Mouse (Mus musculus) liver, embryonic 11.5 days (tissue): ENCODE results near the gene Serpinf1. TPM values are rescaled to one million over a fixed set of nuclear protein-coding genes. Genes with fewer than 3 reads are reported as not detected.
A peak's percentile ranks its signal among the peaks of the same experiment; 100 is the strongest.

Source experiments
- ATAC-seq: fragments of 200-750 bp; cut with Nextera tagmentation; replicated peaks from 2 replicates; pipeline ENCODE4 v1.8.0; 2017; ENCODE audit warnings: moderate number of reproducible peaks, mild to moderate bottlenecking, moderate TSS enrichment, moderate library complexity; ENCODE audit not compliant: low FRiP score
- DNase-seq: peaks from one replicate; pipeline ENCODE4 v3.0.0-alpha.2; 2017; ENCODE audit warnings: low spot score
- H3K27ac ChIP-seq: fragments of 300-500 bp; sonication (generic); 2 replicates; pipeline ENCODE4 v1.5.1; 2014; ENCODE audit warnings: mild to moderate bottlenecking, low read depth, low read length, control low read depth
- H3K27me3 ChIP-seq: fragments of 300-500 bp; sonication (generic); replicated peaks from 2 replicates; pipeline ENCODE4 v1.6.1; 2014; ENCODE audit warnings: low read length, mixed read lengths; ENCODE audit not compliant: control insufficient read depth, insufficient read depth
- H3K36me3 ChIP-seq: fragments of 300-500 bp; sonication (generic); 2 replicates; pipeline ENCODE4 v1.6.1; 2014; ENCODE audit warnings: mild to moderate bottlenecking, low read length, moderate library complexity, mixed read lengths; ENCODE audit not compliant: control insufficient read depth, insufficient read depth
- H3K4me1 ChIP-seq: fragments of 300-500 bp; sonication (generic); replicated peaks from 2 replicates; pipeline ENCODE4 v1.6.1; 2014; ENCODE audit warnings: low read length, mixed read lengths; ENCODE audit not compliant: control insufficient read depth, insufficient read depth
- H3K4me2 ChIP-seq: fragments of 300-500 bp; sonication (generic); 2 replicates; pipeline ENCODE4 v1.6.1; 2014; ENCODE audit warnings: mild to moderate bottlenecking, control low read depth, moderate library complexity
- H3K4me3 ChIP-seq: fragments of 300-500 bp; sonication (generic); 2 replicates; pipeline ENCODE4 v1.5.1; 2014; ENCODE audit warnings: low read depth, low read length, control low read depth
- H3K9ac ChIP-seq: fragments of 300-500 bp; sonication (generic); 2 replicates; pipeline ENCODE4 v1.6.1; 2014; ENCODE audit warnings: low read depth, low read length, control low read depth
- H3K9me3 ChIP-seq: fragments of 300-500 bp; sonication (generic); 2 replicates; pipeline ENCODE4 v1.6.1; 2016; ENCODE audit warnings: low read length, inconsistent platforms, mixed read lengths; ENCODE audit not compliant: control insufficient read depth
- WGBS: fragments of 180-500 bp; shearing (Covaris S2); extraction: QIAGEN DNeasy Blood & Tissue Kit; methylation state at CpG from one replicate; pipeline ENCODE4 v1.1.7; 2014; 5-methylcytosine and 5-hydroxymethylcytosine counted together
- polyA plus RNA-seq: library from polyadenylated mRNA; unstranded; fragments of >200 nt; fragmentation: Nextera tagmentation; extraction: Ambion mirVana; gene quantifications from 2 replicates; pipeline ENCODE4 v1.2.1, GENCODE M21; 2014

Serpinf1 gene
- polyA plus RNA-seq, 1 experiment from 2014 or later: 217 TPM

DNA sequence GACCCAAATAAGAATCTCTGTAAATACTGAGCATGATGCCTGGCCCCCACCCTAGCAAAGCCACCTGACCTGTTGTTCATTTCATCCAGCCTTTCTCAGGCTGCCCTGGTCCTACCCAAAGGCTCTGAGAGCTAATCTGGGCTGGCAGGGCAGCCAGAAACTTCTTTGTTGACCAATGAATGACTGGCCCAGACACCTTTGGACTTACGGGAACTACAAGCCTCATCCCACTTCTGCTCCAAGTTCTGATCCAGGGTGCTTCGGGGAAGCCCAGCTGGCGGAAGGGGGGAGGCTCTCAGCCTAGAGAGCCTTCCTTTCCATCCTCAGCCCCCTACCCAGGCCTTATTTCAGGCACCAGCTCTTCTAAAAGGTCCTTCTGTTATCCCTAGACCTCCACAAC is 16.3 kb upstream of the Serpinf1 start:
- Histone ChIP-seq H3K4me3 (peak overlapping the region; percentile 44), H3K27ac (peak overlapping the region; percentile 42), H3K4me1 (0 out of 2 replicates have a peak, but pooled peaks cover 2% of the 10 kb centered on the region), H3K36me3 (peaks cover 22% of the 10 kb centered on the region), H3K4me2 (peak overlapping the region; percentile 50), H3K27me3 (no peaks in the 10 kb centered on the region), H3K9ac (peak overlapping the region; percentile 55), H3K9me3 (peaks cover 4% of the 10 kb centered on the region)
- ATAC-seq: no peak
- 75% methylated on average over 3 of the region's 3 CpGs for WGBS
- DNase-seq: no peak

DNA sequence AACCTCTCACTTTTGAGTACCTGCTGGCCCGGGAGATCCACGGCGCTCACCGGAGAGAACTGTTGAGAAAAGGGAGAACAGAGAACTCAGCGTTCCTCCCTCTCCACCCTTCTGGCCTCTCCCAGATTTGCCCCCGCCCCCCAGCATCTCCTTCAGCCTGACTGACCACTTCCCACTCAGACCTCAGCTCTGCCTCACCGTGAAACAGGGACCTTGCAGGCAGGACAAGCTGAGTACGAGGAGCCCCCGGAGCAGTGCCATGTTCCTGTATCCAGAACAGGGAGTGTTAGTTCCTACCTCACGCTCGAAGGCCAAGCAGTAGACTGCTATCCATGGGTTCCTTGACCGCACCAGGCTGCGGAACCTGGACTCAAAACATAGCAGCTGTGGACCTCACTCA is 15.7 kb upstream of the Serpinf1 start:
- H3K9me3 ChIP-seq: peaks cover 4% of the 10 kb centered on the region
- H3K27ac ChIP-seq: no peak overlapping the region
- H3K4me1 ChIP-seq: 0 out of 2 replicates have a peak, but pooled peaks cover 2% of the 10 kb centered on the region
- no peaks in the 10 kb centered on the region for H3K27me3 ChIP-seq
- peaks cover 22% of the 10 kb centered on the region for H3K36me3 ChIP-seq
- DNase-seq (no peak), ATAC-seq (no peak)
- peak overlapping the region; percentile 50 for H3K4me2 ChIP-seq
- peak overlapping the region; percentile 44 for H3K4me3 ChIP-seq
- H3K9ac ChIP-seq: peak overlapping the region; percentile 55
- WGBS: 68% methylated on average over 13 of the region's 13 CpGs

DNA sequence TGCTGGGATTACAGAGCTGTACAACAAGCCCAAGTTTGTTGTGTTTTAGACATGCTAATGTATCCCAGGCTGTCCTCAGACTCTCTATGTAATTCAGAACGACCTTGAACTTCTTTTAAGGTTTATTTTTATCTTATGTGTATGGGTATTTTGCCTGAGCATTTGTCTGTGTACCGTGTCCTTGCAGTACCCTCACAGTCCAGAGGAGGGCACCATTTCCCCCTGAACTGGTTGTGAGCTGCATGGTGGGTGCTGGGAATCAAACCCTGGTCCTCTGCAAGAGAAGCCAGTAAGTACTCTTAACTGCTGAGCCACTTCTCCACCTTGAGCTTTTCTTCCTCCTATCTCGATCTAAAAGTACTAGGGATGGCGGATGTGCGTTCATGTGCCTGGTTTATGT is 11.6 kb upstream of the Serpinf1 start:
- H3K36me3 ChIP-seq: peaks cover 14% of the 10 kb centered on the region

DNA sequence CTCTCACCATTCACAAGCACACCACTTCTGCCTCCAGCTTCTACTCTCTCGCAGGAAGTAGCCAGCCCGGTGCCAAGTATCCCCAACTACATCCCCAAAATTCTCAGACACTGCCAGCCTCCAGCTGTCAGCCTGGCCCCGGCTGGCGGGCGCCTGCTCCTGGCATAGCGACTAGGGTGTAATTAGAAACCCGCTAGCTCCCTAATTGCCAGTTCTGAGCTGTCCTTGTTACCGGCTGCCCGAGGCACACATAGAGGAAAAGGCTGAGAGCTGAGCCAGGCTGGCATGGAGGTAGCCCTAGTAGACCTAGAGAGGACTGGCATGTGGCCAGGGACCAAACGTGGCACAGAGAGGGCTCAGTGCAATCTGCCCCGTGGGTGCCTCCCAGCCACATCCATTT is 8.8 kb upstream of the Serpinf1 start:
- DNase-seq: no peak
- Histone ChIP-seq H3K27me3 (no peaks in the 10 kb centered on the region), H3K4me2 (no peak overlapping the region), H3K9me3 (peaks cover 4% of the 10 kb centered on the region), H3K4me3 (no peak overlapping the region), H3K27ac (no peak overlapping the region), H3K36me3 (peaks cover 14% of the 10 kb centered on the region), H3K9ac (no peak overlapping the region), H3K4me1 (no peaks in the 10 kb centered on the region)
- ATAC-seq: no peak
- 86% methylated on average over 11 of the region's 11 CpGs for WGBS

More for the DNA sequence above, 11.6 kb upstream of the Serpinf1 start:
- H3K27me3 ChIP-seq: no peaks in the 10 kb centered on the region
- no peak overlapping the region for H3K4me3 ChIP-seq
- no peaks in the 10 kb centered on the region for H3K4me1 ChIP-seq
- 87% methylated on average over 5 of the region's 5 CpGs for WGBS
- DNase-seq: no peak
- H3K4me2 ChIP-seq: no peak overlapping the region
- no peak overlapping the region for H3K27ac ChIP-seq
- peaks cover 4% of the 10 kb centered on the region for H3K9me3 ChIP-seq
- no peak for ATAC-seq
- no peak overlapping the region for H3K9ac ChIP-seq

DNA sequence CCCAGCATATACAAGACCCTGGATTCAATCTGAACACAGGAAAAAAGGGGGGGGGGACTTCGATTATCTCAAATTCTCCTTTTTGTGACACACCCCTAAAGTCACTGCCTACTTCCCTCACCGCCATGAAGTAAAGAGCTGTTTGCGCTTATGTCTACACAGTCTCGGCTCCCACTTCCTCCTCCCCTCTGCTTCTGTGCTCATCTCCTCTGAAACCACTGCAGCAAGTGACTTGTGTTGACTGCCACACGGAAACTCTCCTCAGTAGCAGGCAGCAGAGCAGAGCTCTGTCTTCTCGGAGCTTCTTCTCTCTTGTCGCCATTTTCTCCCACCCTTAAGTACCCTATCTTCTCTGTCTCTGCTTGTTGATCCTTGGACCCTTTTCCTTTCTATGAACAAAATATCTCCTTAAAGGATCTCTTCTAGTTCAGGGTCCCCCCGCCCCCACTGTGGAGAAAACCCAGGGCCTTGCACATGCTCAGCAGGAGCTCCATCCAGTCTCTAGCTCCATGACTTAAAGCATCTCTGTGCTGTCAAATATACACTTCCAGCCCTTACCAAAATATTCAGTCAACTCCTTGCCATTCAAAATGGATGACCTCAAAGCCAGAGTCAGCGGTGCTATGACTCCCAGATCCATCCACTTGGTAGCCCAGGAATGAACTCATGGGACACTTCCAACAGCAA is 6.7 kb upstream of the Serpinf1 start:
- Histone ChIP-seq H3K27me3 (no peaks in the 10 kb centered on the region), H3K4me3 (no peak overlapping the region), H3K27ac (no peak overlapping the region), H3K4me2 (0 out of 2 replicates have a peak overlapping the region, but pooled peaks have one; percentile 10), H3K9ac (no peak overlapping the region), H3K4me1 (no peaks in the 10 kb centered on the region), H3K9me3 (peaks cover under 1% of the 10 kb centered on the region; the same call in 1 of the 2 replicates), H3K36me3 (peaks cover 1% of the 10 kb centered on the region; the same call in 1 of the 2 replicates)
- no peak for ATAC-seq
- DNase-seq: no peak
- WGBS: 52% methylated on average over 9 of the region's 9 CpGs

DNA sequence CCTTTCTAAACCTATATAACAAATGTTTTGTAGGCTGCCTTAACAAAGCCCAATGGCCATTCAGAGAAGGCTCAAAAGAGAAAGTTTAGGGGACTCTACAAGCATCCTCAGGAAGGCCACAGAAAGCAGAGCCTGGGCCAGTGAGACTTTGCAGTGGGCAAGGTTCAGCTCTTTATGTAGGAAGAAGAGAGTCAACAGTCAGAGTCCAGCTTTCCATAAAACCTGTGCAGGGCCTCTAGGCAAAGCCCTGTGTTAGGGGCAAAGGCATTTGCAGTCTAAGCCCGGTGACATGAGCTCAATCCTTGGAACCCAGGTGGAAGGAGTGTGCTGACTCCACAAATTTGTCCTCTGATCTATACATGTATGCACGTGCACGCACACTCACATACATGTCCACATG is 2.0 kb upstream of the Serpinf1 start:
- Histone ChIP-seq H3K27me3 (no peaks in the 10 kb centered on the region), H3K9me3 (no peaks in the 10 kb centered on the region), H3K36me3 (no peaks in the 10 kb centered on the region), H3K27ac (no peak overlapping the region), H3K9ac (no peak overlapping the region), H3K4me1 (peaks cover 7% of the 10 kb centered on the region), H3K4me2 (no peak overlapping the region), H3K4me3 (no peak overlapping the region)
- DNase-seq: no peak
- WGBS: 88% methylated on average over 3 of the region's 3 CpGs
- ATAC-seq: no peak

DNA sequence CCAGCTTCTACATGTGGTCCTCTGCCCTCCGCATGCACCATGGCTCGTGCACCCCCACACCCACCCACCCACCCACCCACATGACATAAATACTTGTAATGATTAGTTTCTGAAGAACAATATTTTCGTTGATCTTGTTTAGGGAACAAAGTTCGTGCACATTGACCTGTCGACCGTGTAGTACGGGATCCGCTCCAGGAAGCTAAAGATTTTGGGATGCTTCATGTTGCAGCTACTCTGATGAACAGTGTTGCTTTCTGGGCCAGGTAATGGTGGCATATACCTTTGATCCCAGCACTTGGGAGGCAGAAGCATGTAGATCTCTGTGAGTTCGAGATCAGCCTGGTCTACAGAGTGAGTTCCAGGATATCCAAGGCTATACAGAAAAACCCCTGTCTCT is 1.5 kb upstream of the Serpinf1 start:
- Histone ChIP-seq H3K27me3 (no peaks in the 10 kb centered on the region), H3K4me3 (no peak overlapping the region), H3K27ac (no peak overlapping the region), H3K4me1 (peaks cover 7% of the 10 kb centered on the region), H3K36me3 (no peaks in the 10 kb centered on the region), H3K9me3 (no peaks in the 10 kb centered on the region), H3K4me2 (no peak overlapping the region), H3K9ac (no peak overlapping the region)
- WGBS: 88% methylated on average over 9 of the region's 9 CpGs
- ATAC-seq: no peak
- no peak for DNase-seq

DNA sequence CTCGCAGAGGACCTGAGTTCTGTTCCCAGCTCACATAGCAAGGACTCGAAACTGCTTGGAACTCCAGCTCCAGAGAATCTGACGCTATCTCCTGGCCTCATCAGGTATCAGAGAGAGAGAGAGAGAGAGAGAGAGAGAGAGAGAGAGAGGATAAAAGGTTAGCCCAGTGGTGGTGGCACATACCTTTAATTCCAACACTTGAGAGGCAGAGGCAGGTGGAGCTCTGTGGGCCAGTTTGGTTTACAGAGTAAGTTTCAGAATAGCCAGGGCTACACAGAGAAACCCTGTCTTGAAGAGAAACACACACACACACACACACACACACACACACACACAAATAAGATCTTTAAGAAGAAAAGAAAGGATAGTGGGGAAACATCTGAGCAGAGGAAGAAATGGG is 590 bp upstream of the Serpinf1 start:
- DNase-seq: no peak
- Histone ChIP-seq H3K27ac (no peak overlapping the region), H3K9me3 (no peaks in the 10 kb centered on the region), H3K27me3 (no peaks in the 10 kb centered on the region), H3K9ac (no peak overlapping the region), H3K4me1 (peaks cover 7% of the 10 kb centered on the region), H3K36me3 (no peaks in the 10 kb centered on the region), H3K4me3 (no peak overlapping the region), H3K4me2 (peak overlapping the region; percentile 25; the same call in 1 of the 2 replicates)
- ATAC-seq: no peak
- WGBS: 76% methylated on average over 3 of the region's 3 CpGs

DNA sequence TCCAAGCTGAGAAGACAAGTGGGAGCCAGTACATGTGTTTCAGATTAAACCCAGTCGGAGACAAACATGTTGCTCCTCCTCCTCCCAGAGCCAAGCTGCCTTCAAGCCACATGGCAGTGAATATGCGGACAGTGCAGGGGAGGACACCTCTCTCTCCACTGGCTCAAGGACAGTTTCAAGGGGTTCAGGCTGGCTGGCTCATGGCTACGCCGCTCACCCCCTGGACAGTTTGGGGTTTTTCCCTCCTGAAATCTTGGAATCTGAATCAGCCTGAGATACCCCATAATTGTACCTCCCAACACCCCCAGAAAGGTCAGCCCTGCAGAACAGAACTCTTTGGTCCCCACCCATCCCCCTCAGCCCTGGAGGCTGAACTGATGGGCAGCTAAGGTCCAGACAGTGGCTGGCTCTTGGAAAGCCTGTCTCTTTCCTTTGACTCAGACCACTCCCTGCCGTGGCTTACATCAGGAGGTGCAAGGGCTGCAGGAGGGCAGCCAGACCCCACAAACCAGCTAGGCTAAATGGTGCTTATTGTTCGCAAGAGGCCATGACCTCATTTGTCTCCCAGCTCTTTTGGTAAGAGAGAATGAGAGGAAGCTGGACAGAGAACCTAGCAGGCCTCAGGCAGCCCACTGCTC is 1.0 kb downstream of the Serpinf1 start:
- no peak for ATAC-seq
- Histone ChIP-seq H3K27me3 (no peaks in the 10 kb centered on the region), H3K4me3 (peak overlapping the region; percentile 51), H3K27ac (peak overlapping the region; percentile 39), H3K9ac (peak overlapping the region; percentile 49), H3K9me3 (no peaks in the 10 kb centered on the region), H3K36me3 (no peaks in the 10 kb centered on the region), H3K4me1 (peaks cover 7% of the 10 kb centered on the region), H3K4me2 (peak overlapping the region; percentile 64)
- DNase-seq: no peak
- 52% methylated on average over 6 of the region's 6 CpGs for WGBS
